Mouse (Mus musculus) intestine, embryonic 14.5 days (tissue): ENCODE measurements around the gene Nrf1. TPM values are rescaled to one million over a fixed set of nuclear protein-coding genes. Genes with fewer than 3 reads are reported as not detected.

ENCODE experiments used
- ATAC-seq: fragments of 200-750 bp; cut with Nextera tagmentation; replicated peaks from 2 replicates; pipeline ENCODE4 v1.8.0; 2017; ENCODE audit warnings: low read depth, moderate number of reproducible peaks, moderate TSS enrichment, moderate library complexity; ENCODE audit not compliant: low FRiP score, low TSS enrichment
- DNase-seq: peaks from one replicate; pipeline ENCODE4 v3.0.0-alpha.2; 2018; ENCODE audit warnings: low spot score
- H3K27ac ChIP-seq: fragments of 300-500 bp; sonication (generic); 2 replicates; pipeline ENCODE4 v1.5.1; 2014; ENCODE audit warnings: low read depth, mild to moderate bottlenecking, control low read depth
- H3K27me3 ChIP-seq: fragments of 300-500 bp; sonication (generic); replicated peaks from 2 replicates; pipeline ENCODE4 v1.6.1; 2014; ENCODE audit warnings: low read length, control low read depth; ENCODE audit not compliant: control insufficient read depth, insufficient read depth
- H3K36me3 ChIP-seq: fragments of 300-500 bp; sonication (generic); 2 replicates; pipeline ENCODE4 v1.6.1; 2014; ENCODE audit warnings: low read length, control low read depth; ENCODE audit not compliant: control insufficient read depth, insufficient read depth
- H3K4me1 ChIP-seq: fragments of 300-500 bp; sonication (generic); replicated peaks from 2 replicates; pipeline ENCODE4 v1.6.1; 2014; ENCODE audit warnings: low read length, control low read depth, mixed read lengths; ENCODE audit not compliant: control insufficient read depth, insufficient read depth
- H3K4me2 ChIP-seq: fragments of 300-500 bp; sonication (generic); 2 replicates; pipeline ENCODE4 v1.6.1; 2014; ENCODE audit warnings: low read length
- H3K4me3 ChIP-seq: fragments of 300-500 bp; sonication (generic); 2 replicates; pipeline ENCODE4 v1.5.1; 2014; ENCODE audit warnings: low read depth, low read length, control low read depth, mixed read lengths
- H3K9ac ChIP-seq: fragments of 300-500 bp; sonication (generic); 2 replicates; pipeline ENCODE4 v1.6.1; 2014; ENCODE audit warnings: mild to moderate bottlenecking, low read length
- H3K9me3 ChIP-seq: fragments of 300-500 bp; sonication (generic); 2 replicates; pipeline ENCODE4 v1.6.1; 2016; ENCODE audit warnings: low read length, control low read depth; ENCODE audit not compliant: control insufficient read depth
- WGBS: fragments of 180-500 bp; shearing (Covaris S2); extraction: QIAGEN DNeasy Blood & Tissue Kit; methylation state at CpG from one replicate; pipeline ENCODE4 v1.1.7; 2014; 5-methylcytosine and 5-hydroxymethylcytosine counted together
- polyA plus RNA-seq: library from polyadenylated mRNA; unstranded; fragments of >200 nt; fragmentation: Nextera tagmentation; extraction: Ambion mirVana; gene quantifications from 2 replicates; pipeline ENCODE4 v1.2.1, GENCODE M21; 2014

Gene Nrf1
- polyA plus RNA-seq, 1 experiment from 2014 or later, result 54.0 TPM

- H3K9ac ChIP-seq, result no peak overlapping the region
- no peak overlapping the region for H3K4me2 ChIP-seq
- peaks cover 6% of the 10 kb centered on the region; the same call in 1 of the 2 replicates for H3K36me3 ChIP-seq
- H3K9me3 ChIP-seq, result no peaks in the 10 kb centered on the region
- no peak for DNase-seq
- 92% methylated on average over 1 of the region's 1 CpGs for WGBS
- no peak for ATAC-seq
- peaks cover 18% of the 10 kb centered on the region for H3K4me1 ChIP-seq
- no peaks in the 10 kb centered on the region for H3K27me3 ChIP-seq
- no peak overlapping the region for H3K27ac ChIP-seq
- no peak overlapping the region for H3K4me3 ChIP-seq
These were observed 5.3 kb downstream of the Nrf1 start for GRCm38 (mm10) chr6:30053116-30053515.

DNA sequence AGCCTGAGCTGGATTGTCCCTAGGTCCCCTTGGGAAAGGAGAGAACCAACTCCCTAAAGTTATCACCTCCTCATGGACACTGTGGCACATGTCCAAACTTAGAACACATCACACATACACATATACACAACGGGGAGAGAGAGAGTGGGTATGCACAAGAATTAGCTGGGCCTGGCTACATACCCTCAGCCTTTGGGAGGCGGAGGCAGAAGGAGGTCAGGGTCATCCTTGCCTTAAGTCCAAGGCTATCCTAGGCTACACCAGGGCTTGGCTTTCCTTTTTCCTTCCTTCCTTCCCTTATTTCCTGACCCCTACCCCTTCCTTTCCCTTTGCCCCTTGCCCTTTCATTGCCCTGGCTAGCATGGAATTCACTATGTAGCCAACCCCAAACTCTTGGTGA lies 14.8 kb downstream of the Nrf1 start:
- Histone ChIP-seq H3K36me3 (0 out of 2 replicates have a peak, but pooled peaks cover 11% of the 10 kb centered on the region), H3K4me2 (no peak overlapping the region), H3K27me3 (no peaks in the 10 kb centered on the region), H3K9me3 (no peaks in the 10 kb centered on the region), H3K27ac (no peak overlapping the region), H3K4me1 (no peaks in the 10 kb centered on the region), H3K9ac (no peak overlapping the region), H3K4me3 (no peak overlapping the region)
- no peak for ATAC-seq
- no peak for DNase-seq
- WGBS, result 97% methylated on average over 2 of the region's 2 CpGs

DNA sequence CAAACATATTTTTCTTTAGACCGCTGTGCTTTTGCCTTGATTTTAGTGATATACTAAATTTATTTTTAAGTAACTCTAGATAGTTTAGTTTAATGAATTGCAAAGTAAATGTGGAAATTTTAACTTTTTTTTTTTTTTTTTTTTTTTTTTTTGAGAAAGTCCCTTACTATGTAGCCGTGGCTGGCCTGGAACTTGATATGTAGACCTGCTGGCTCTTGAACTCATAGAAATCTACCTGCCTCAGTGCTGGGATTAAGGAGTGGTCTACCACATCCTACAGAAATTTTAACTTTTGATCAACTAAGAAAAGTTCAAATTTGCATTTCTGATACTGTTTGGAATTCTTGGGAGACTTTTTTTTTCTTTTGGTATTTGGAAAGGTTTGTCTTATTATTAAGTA lies 17.6 kb downstream of the Nrf1 start:
- H3K36me3 ChIP-seq, result 0 out of 2 replicates have a peak, but pooled peaks cover 11% of the 10 kb centered on the region
- H3K4me2 ChIP-seq, result no peak overlapping the region
- H3K4me1 ChIP-seq, result no peaks in the 10 kb centered on the region
- no peak overlapping the region for H3K9ac ChIP-seq
- DNase-seq, result no peak
- H3K27ac ChIP-seq, result no peak overlapping the region
- H3K9me3 ChIP-seq, result no peaks in the 10 kb centered on the region
- no peak overlapping the region for H3K4me3 ChIP-seq
- no peaks in the 10 kb centered on the region for H3K27me3 ChIP-seq
- WGBS, result 89% methylated on average over 2 of the region's 2 CpGs
- ATAC-seq, result no peak

DNA sequence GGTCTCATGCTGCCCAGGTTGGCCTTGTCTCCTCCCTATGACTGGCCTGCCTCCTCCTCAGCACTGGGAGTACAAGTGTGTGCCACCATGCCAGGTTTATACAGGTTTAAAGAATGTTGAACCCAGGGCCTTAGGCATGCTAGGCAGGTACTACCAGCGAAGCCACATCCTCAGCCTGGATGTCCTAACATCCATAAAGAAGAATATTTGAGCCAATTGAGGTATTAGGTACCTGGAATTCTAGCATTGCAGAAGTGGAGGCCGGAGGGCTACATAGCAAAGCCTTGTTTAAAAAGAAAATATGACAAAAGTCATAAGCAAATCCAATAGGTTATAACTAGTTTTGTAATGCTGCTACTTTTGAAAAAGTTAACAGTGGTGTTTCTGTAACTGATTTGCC lies 19.0 kb downstream of the Nrf1 start:
- H3K9ac ChIP-seq, result no peak overlapping the region
- no peak overlapping the region for H3K27ac ChIP-seq
- H3K4me3 ChIP-seq, result no peak overlapping the region
- DNase-seq (no peak), ATAC-seq (no peak)
- no peaks in the 10 kb centered on the region for H3K9me3 ChIP-seq
- H3K36me3 ChIP-seq, result 0 out of 2 replicates have a peak, but pooled peaks cover 11% of the 10 kb centered on the region
- no peaks in the 10 kb centered on the region for H3K27me3 ChIP-seq
- H3K4me2 ChIP-seq, result no peak overlapping the region
- WGBS, result 95% methylated on average over 2 of the region's 2 CpGs
- H3K4me1 ChIP-seq, result no peaks in the 10 kb centered on the region

DNA sequence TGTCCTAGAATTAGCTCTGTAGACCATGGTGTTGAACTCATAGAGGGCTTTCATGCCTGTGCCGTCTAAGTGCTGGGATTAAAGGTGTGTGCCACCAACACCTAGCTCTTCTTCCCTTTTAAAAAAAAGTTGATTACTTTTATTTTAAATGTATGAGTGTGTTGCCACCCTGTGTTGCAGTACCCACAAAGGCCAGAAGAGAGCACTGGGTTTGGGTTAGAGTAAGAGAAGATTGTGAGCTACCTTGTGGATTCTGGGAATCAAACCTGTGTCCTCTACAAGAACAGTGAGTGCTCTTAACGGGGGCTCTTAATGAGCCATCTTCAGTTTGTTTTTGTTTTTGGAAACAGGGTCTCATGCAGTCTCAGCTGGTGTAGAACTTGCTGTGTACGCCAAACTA lies 24.7 kb downstream of the Nrf1 start:
- Histone ChIP-seq H3K27ac (no peak overlapping the region), H3K9ac (no peak overlapping the region), H3K27me3 (no peaks in the 10 kb centered on the region), H3K9me3 (no peaks in the 10 kb centered on the region), H3K4me1 (no peaks in the 10 kb centered on the region), H3K36me3 (no peaks in the 10 kb centered on the region), H3K4me3 (no peak overlapping the region), H3K4me2 (no peak overlapping the region)
- DNase-seq (no peak), ATAC-seq (no peak)
- 84% methylated on average over 3 of the region's 3 CpGs for WGBS

GRCm38 (mm10) chr6:30078938-30079529 lies 31.2 kb downstream of the Nrf1 start:
- Histone ChIP-seq H3K4me2 (no peak overlapping the region), H3K4me3 (no peak overlapping the region), H3K9me3 (no peaks in the 10 kb centered on the region), H3K27me3 (no peaks in the 10 kb centered on the region), H3K4me1 (no peaks in the 10 kb centered on the region), H3K36me3 (no peaks in the 10 kb centered on the region), H3K27ac (no peak overlapping the region), H3K9ac (no peak overlapping the region)
- ATAC-seq (no peak), DNase-seq (no peak)
- 82% methylated on average over 4 of the region's 4 CpGs for WGBS

DNA sequence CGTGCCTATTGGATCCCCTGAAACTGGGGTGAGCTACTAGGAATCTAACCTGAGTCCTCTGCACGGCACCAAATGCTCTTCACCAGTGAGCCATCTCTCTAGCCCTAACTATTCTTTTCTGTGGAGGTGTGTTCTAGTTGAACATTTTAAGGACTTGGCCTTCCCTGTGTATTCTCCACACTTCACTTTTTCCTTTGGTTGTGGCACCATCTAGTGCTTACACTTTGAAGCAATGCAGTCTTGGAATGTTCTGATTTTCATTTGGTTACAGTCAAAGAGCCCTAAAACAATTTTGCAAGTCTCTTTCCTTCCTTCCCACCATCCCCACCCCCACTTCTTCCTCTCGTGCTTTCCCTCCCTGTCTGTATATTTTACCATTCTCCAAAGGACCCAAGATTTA lies 33.6 kb downstream of the Nrf1 start:
- WGBS, result 83% methylated on average over 3 of the region's 3 CpGs
- Histone ChIP-seq H3K27ac (no peak overlapping the region), H3K36me3 (no peaks in the 10 kb centered on the region), H3K9me3 (no peaks in the 10 kb centered on the region), H3K27me3 (no peaks in the 10 kb centered on the region), H3K4me2 (no peak overlapping the region), H3K4me1 (no peaks in the 10 kb centered on the region), H3K9ac (no peak overlapping the region), H3K4me3 (no peak overlapping the region)
- ATAC-seq (no peak), DNase-seq (no peak)

GRCm38 (mm10) chr6:30083307-30083706 lies 35.5 kb downstream of the Nrf1 start:
- no peak for ATAC-seq
- Histone ChIP-seq H3K27ac (no peak overlapping the region), H3K4me1 (no peaks in the 10 kb centered on the region), H3K4me2 (no peak overlapping the region), H3K9ac (no peak overlapping the region), H3K4me3 (no peak overlapping the region), H3K36me3 (no peaks in the 10 kb centered on the region), H3K27me3 (no peaks in the 10 kb centered on the region), H3K9me3 (no peaks in the 10 kb centered on the region)
- DNase-seq, result no peak
- WGBS, result 95% methylated on average over 1 of the region's 1 CpGs

DNA sequence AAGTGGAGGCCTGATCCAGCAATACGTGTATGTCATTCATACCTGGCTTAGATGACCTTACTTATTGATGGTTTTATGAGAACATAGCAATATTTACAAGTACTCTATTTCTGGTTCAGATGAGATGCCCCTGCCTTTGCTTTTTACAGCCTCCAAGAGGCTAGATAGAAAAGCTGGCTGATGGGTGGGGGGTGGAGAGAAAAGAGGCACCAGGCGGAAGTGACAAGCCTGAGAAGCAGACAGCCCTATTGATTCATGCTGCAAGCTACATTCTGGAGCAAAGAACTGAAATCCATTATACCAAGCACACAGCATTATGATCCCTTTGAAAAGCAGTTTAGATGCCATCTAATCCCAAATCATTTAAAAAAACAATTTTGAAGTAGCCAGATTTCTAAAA lies 37.6 kb downstream of the Nrf1 start:
- Histone ChIP-seq H3K36me3 (peaks cover 15% of the 10 kb centered on the region), H3K27me3 (no peaks in the 10 kb centered on the region), H3K27ac (no peak overlapping the region), H3K4me3 (no peak overlapping the region), H3K4me1 (no peaks in the 10 kb centered on the region), H3K9me3 (no peaks in the 10 kb centered on the region), H3K9ac (no peak overlapping the region), H3K4me2 (no peak overlapping the region)
- 57% methylated on average over 2 of the region's 2 CpGs for WGBS
- DNase-seq (no peak), ATAC-seq (no peak)
